Mouse (Mus musculus) right cerebral cortex, postnatal 4 days (tissue): ENCODE measurements around the gene Tceal5.

ENCODE experiments used
- DNase-seq: peaks from one replicate; pipeline ENCODE4 v3.0.0-alpha.2; 2022

Gene Tceal5

DNA sequence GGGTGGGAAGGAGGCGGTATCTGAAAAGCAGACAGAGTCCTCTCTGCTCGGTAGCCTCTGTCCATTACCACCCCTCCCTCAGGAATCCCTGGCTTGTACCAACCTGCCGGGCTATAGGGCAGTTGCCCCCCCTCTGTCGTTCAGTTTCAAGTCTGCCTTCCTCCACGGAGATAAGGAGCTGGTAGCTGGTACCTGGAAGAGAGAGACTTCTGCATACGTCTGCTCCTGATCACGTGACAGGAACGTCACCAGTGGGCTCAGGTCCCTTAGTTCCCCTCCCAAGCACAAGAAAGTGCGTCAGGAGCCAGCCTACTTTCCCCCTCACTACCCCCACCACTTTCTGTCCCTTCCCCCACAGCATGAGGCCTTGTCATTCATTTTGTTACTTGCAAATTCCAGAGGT lies at the start of gene Tceal5:
Tceal5 (minus strand) TSS at position 213 of the 403 bp plus-strand sequence.
- peak; percentile 55 for DNase-seq

DNA sequence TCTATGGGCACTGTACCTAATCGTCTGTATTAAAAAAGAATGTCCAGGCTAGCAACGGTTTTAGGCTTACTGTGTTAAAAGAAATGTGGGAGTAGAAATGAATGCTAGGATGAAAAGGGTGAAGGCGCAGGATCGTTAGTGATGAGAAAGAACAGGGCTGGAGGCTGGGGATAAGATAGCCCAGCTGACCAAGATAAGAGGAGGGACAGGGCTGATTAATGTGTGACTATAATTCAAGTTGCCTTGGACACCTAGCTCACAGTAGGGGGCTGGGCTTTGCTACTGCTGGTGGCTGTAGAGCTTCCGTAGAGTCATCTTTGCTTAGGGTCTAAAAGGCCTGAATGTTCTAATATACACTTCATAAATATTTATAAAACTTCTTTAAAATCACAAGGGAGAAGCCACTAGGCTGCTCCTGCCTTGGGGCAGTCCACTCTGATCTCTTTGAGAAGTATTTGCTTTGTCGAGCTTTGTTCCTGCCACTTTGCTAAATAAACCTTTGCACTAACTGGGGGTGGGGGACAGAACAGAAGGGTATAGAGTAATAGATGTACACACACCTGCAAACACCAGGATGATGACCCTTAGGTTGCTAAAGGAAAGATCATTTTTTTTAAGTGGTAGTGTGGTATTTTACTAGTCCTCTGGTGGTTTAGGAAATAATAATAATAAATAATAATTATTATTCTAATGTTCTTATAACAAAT lies 48.5 kb upstream of the Tceal5 start:
- DNase-seq: no peak

DNA sequence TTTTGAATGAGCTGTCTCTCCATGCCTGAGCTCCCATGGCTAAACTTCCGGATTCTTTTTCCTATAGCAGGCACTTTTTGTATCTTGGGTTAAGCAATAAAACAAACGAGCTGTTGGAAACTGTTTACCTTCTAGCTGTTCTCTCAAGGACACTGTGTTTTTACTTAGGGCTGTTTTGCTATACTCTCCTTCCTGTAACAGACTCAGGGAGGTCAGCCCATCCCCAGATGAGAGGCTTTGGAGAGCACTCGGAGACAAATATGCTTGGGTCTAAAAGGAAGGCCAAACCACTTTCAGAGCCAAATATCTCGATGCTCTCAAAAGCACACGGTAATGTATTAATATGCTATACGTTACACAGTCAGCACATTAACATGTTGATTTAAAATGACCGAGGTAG lies 46.0 kb upstream of the Tceal5 start:
- no peak for DNase-seq

DNA sequence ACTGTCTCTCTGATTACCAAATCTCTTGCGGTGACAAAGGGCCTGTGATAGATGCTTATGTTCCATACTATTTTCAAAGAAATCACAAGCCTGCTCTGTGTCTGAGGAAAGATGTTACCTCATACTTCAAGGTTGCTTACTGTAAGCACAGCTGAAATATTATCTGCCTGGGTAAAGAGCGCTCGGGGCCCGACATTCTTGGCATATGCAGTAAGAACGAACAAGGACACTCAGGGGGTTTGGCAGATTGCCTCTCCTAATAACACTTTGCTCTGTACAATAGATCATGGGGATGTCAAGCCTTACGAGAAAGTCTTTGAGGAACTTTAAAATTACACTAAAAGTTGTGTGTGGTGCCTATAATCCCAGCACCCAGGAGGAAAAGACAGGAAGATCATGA lies 45.1 kb upstream of the Tceal5 start:
- no peak for DNase-seq

DNA sequence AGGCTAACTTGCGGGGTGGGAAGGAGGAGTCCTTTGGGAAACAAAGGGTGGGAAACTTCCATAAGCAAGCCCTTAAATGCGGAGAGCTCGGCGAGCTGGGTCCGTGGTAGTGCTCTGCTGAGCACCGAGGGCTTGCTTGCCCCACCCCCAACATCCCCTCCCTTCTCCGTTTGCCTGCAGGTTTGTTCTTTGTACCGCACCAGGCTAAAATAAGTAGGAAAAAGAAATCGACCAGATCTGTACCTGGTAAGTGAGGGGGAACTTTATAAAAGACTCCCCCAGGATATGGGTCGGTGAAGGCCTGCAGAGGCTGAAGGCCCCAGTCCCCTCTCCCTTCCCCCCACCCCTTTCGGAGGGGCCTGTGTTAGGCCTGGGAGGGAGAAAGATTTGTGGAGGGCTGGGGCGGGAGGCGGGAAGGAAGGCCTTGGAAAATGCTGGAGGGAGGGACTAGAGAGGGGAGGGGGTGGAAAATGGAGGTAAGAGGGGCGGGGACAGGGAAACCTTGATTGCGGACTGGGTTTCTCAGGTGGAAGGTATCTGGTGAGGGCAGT lies 41.9 kb upstream of the Tceal5 start:
- DNase-seq: peak; percentile 25

DNA sequence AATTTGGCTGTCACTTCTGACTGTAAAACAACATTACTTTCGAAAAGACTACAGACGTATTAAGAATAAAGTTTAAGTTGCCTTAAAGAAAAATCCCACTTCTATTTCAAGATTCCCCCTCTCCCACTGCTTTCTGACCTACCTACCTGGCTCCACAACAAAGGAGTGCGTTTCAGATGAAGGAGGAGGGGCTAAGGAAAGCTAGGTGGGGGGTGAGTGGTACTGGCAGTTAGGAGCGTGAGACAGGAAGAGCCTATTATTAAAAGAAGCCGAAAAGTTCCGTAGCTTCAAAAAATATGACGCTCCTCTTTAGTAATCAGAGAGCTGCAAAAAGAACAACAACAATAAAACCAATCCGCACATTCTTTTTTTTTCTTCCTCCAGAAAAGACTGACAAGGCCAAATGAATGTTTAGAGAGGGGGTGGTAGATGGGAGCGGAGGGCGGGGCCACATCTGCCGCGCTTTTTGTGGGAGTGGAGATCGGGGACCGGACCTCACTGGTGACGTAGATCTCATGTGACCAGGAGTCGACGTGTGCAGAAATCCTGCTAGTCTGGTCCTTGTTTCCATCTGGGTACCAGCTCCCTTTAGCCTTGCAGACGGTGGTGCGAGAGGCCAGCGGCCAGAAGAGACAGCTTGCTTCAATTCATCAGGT lies 41.0 kb upstream of the Tceal5 start, which contains the start of gene Tceal9:
Tceal9 (plus strand) TSS at position 506 of the 656 bp plus-strand sequence.
- DNase-seq: peak; percentile 45

DNA sequence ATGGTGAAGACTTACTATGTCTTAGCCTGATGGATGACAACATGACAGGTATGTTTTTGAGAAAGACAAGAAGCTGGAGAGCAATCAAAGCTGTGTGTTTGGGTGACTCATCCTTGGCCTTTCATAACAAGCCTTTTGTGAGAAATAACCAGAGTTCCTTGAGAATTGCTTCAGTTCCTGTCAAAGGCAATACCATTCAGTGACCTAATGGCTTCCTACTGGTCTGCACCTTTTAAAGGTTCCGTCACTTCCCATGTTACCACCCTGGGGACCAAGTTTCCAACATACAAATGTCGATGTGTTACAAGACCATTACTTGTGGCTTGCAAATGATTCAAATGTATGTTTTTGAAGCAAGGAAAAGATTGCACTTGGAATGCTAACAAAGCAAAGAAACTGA lies 39.5 kb upstream of the Tceal5 start:
- DNase-seq: no peak

DNA sequence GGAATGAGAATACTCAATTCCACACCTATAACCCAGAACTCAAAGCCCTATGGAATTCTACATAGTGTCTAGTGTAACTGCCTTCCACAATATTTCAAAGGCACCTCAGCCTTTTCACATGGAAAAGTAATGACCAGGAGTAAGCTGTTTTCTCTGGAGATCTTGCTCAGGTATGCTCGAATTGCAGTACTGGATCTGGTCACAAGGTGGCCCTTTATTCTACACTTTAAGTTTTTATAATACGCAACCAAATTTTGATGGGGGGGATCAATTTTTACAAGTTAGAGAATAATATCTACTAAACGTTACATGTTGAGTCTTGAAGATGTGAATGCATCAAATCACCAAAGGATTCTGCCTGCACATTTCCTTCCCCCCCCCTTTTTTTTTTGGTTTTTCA lies 34.4 kb upstream of the Tceal5 start:
- peak; percentile 65 for DNase-seq

DNA sequence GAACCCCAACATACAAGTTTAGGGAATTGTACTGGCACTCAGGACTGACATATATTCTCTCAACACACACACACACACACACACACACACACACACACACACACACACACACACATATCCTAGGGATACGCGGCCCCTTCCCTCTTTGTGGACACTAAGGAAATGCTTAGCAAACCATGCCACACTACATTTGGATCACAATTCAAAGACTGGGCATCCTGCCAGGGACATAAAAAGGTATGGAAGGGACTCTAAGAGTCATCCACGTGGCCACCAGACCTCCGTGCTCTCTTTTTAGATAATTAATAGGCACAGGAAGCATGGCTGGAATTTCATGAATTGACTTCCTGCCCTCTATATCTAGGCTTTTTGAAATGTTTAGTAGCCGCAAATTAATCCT lies 24.1 kb upstream of the Tceal5 start:
- DNase-seq: no peak

DNA sequence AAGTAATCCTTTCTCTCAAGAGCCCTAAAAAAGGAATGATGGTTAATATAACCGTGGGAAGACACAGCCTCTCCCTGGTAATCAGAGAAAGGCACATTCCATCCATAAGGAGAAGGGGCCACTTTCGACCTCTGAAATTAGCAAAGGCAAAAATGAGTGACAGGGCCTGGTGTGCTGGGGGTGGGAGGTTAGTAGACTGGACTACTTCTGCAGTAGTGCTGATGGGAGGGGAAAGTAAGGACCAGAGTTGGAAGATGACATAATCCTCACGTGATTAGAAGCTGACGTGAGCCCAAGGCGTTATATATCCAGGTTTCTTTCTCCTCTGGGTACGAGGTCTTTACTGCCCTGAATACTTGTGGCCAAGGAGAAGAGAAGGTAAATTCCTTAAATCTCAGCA lies 20.0 kb upstream of the Tceal5 start:
- DNase-seq: no peak

DNA sequence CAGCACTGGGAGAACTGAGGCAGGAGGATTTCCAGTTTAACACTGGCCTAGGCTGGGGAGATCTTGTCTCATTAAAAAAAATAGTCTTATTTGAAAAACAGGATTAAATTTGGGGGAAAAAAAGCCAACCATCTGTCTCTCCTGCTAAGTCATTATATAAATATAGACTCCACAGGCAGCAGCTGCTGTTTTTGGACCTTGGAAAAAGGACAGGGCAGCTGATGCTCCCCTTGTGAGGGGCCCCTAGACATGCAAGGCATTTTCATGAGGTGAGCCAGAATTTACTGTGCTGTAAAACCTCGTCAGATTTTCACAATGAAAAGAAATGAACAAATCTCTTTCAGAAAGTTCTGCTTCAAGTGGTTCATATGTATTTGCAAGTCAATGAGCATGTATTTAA lies 12.6 kb upstream of the Tceal5 start:
- DNase-seq: no peak

DNA sequence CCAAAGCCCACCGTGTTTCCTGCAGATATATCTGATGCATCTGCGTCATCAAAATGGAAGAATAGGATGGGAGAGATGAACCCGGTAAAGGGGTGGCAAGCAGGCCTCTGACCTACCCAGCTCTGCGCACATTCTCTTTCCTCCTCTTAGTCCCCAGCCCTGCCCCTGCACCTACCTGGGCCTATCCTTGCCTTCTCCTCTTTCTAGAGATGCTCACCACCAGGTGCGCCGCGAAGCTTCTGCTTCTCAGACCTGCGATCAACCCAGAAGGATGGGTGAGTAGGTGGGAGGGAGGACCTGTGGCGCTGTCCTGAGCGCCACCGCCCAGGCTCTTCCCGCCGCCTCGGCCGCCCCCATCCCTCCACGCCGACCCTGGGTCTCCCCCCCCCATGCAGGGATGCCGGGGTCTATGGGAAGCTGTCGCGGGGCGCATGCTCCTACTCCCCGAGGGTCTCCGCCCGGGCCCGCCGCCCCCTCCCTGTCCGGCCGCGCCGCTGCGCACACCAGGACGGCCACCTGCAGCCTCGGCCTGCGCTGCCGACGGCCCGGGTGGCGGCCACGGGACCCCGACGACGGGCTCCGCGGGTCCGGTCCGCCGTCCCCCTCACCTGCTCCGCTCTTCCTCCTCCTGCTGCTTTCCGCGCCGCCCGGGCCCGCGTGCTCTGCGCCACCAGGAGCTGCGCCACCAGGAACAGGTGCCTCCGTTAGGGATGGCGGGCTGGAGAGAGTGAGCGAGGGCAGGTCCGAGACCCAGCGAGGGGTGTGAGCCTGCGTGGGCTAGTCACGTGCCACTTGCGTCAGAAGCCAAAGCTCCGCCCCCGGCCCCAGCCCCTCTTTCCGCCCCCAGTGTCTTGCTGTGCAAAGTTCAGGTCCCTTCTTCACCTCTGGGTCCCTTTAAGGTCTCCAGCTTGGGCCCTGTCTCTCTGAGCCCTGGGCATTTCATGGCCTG lies 11.3 kb upstream of the Tceal5 start, which contains the start of the genes Tceal7 and Bex1:
Tceal7 (plus strand) TSS at position 51 of the 949 bp plus-strand sequence.
Bex1 (minus strand) TSS at position 785 of the 949 bp plus-strand sequence.
- peak; percentile 7 for DNase-seq

DNA sequence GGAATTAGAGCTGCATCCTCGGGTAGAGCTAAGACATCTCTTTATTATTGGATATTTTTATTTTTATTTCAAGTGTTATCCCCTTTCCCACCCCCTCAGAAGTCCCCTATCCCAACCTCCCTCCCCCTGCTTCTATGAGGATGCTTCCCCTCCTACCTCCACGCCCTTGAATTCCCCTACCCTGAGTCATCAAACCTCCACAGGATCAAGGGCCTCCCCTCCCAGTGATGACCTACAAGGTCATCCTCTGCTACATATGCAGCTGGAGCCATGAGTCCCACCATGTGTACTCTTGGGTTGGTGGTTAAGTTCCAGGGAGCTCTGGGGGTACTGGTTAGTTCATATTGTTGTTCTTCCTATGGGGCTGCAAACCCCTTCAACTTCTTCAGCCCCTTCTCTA lies 9.7 kb upstream of the Tceal5 start:
- no peak for DNase-seq

DNA sequence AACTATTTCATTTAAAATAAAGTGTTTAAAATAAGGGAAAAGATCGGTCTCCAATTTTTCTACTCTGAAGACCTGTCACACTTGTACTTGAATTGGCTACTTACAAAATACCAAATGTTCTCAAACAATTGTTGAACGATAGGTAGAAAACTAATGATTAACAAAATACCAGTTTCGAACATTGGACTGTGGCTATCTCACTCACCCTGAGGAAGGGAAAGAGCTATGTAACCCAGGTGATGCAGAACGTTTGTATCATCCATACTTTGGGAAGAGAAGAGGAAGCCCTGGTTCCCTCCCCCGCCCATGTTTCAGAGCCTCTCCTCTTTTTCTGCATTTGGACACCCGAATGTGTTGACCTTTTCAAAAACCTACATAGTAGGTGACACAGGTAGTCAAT lies 730 bp upstream of the Tceal5 start:
- no peak for DNase-seq

DNA sequence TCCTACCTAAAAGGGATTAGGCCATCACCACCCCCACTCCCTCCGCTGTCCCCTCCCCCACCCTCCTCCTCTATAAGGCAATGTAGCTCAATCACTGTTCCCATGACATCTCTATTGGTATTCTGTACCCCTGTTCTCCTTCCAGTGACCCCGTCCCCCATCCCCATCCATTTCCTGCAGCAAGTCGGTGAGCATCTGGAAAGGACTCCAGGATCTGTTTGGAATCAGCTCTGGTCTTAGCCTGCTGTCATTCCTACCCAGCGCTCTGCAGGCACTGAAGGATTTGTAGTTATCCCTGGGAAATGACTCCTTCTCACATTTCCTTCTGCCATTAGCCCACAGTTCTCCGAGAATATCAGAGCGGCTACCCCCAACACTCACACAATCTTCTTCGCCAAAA lies 419 bp downstream of the Tceal5 start:
- DNase-seq: peak; percentile 2

DNA sequence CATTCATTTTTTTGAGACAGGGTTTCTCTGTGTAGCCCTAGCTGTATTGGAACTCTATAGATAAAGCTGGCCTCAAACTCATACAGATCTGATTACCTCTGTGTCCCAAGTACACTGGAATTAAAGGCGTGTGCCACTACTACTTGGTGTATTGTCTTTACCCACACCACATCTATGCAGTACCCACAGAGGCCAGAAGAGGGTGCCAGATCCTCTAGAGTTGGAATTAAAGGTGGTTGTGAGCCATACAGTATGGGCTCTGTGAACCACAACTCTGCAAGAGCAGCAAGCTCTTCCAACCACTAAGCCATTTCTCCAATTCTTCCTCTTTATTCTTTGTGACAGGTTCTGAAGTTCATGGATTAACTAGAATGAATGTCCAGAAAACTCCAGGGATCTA lies 6.8 kb downstream of the Tceal5 start:
- DNase-seq: peak; percentile 11

DNA sequence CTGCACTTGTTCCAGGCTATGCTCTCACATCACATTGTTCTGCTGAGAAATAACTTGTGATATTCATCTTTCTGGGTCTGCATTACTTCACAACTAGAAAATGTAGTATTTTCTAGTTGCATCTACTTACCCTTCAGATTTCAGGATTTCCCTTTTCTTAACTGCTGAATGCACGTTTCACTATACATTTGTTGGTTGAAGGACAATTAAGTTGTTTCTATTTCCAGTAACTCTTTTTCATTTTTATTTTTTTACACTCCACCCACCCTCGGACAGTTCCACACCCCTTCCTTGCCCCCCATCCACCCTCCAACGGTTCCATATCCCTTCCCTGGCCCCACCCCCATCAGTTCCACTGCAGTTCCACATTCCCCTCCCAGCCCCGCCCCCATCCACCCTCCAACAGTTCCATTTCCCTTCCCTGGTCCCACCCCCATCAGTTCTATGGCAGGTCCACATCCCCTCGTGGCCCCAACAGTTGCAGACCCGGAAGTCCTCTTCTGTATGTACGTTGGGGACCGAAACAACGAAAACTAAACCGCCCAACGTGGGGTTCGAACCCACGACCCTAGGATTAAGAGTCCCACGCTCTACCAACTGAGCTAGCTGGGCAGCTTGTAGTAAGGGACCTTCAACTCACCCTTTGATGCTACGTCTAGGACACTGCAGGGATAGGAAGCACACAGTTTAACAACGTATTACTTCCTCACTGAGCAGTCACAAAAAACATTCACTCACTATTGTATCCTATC lies 8.3 kb downstream of the Tceal5 start:
- DNase-seq: no peak

DNA sequence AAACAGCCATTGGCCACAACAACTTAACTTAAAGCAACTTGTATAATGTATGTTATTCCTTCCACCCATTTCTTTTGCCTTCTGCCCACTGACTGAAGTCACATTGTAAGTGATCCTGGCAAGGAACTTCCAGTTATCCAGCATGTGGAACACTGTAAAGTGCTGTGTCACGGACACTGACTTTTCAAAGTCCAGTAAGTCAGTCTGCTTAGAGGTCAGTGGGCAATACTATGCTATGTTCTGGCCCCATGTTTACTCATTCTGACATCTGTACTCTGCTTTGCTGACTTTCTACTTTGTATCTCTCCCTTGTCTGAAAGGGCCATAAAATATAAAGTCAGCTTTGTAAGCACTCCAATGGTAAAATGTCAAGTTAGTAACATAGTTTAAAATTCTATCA lies 20.6 kb downstream of the Tceal5 start:
- no peak for DNase-seq

DNA sequence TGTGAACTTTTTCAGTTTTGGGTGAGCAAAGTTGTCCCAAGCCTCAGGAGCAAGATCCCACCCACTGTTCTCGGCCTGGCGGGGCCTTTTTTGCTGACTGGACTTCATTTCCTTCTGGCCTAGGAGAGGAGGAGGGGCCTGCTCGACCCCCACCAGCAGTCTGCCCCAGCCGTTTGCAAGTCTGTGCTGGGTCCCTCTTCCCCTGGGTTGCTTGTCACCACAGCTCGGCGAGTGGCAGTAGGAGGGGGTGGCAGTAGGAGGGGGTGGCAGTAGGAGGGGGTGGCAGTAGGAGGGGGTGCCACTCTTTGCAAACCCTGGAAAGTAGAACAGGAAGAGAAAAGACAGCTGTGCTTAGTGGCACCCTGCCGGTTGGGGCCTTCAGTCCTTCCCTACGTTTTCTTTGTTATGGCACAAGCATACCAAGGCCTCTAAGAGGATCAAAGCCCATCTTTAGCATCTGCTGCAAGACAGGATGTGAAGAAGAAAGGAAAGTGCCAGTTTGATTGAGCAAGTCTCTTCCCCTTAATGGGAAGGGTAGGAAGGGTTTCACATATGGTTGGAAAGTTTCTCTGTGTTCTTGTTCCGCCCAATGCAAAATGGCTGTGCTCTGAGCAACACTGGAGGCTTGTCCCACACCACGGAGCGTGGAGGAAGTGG lies 22.7 kb downstream of the Tceal5 start:
- no peak for DNase-seq

DNA sequence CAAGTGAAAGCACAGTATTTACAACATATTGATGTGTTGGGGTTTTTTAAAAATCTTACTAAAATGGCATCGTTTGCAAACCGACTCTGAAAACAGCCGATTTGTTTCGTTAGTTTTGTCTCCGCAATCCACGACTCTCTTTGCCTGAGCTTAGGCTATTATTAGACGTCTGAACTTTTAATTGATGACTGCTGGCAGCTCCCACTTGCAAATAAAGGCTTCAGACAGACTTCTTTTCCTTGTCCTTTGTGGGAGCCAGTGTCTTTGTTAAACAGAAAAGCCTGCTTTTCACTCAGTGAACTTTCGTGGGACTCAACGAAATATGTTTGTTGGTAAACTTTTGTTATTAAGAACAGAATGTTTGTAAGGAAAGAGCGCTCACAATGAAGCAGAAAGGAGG lies 30.9 kb downstream of the Tceal5 start:
- DNase-seq: no peak

DNA sequence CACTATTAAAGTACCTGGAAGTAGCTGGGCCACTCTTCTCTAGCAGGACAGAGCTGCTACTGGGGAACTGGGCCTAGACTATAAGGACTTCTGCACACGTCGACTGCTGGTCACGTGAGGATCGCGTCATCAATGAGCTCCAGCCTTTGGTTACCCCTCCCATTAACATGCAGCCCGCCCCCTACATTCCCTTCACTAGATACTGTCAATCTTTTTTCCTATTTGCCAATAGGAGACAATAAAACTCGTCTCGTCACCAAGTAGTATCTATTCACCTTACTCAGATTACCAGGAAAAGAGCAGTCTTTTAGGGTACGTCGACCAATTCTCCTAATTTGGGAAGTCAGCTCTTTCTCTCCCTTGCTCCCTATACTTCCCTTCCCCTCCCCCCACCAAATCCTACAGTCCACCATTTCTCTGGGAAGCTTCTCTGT lies 31.5 kb downstream of the Tceal5 start, which contains the start of gene Tceal8:
Tceal8 (minus strand) TSS at position 225 of the 434 bp plus-strand sequence.
- DNase-seq: peak; percentile 62
